Mouse (Mus musculus) embryo, embryonic 11 days (tissue): Measurements from ENCODE around the gene Prss34.

Experiments
- DNase-seq: peaks from one replicate; pipeline ENCODE4 v3.0.0-alpha.2; 2015

Gene Prss34

GRCm38 (mm10) chr17:25320819-25321218 is 22.6 kb downstream of the Prss34 start:
- no peak for DNase-seq

DNA sequence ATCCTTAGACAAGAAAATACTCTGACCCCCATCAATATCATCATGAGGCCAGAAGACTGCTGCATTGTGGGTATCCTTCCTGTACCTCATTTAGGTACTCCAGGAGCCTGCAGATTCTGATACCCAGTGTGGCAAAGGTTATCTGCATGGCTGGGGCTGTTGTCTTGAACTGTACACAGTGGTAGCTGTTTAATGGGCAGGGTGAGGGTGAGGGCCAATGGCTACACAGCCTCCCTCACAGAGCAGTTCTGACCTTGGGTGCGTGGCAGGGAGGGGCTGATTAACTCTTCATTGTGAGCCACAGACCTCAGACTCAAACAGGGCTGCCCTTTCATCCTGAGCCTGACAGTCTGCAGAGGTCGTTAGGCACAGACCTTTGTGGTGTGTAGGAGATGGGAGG is 24.7 kb downstream of the Prss34 start:
- no peak for DNase-seq

- no peak for DNase-seq
Observed at GRCm38 (mm10) chr17:25332321-25332720, 34.1 kb downstream of the Prss34 start.

DNA sequence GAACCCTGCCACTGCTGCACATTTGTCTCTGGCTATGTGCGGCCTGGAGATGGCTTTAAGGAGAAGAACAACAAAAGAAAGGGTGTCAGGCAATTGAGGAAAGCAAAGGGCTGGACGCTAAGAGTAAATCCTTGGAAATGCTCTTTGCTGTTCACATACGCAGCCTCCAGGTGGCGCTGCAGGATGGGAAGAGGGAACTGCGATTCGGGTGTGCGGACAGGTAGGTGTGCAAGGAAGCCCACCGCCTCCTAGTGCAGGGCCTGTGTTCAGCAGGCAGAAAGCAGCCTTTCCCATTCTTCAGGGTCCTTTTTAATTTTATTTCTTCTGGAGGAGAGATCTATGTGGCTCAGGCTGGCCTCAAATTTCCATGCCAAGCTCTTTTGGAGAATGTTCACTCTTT is 35.7 kb downstream of the Prss34 start:
- DNase-seq: peak; percentile 85

- DNase-seq: no peak
Observed at GRCm38 (mm10) chr17:25338218-25338617, 40.0 kb downstream of the Prss34 start.

- no peak for DNase-seq
Observed at GRCm38 (mm10) chr17:25340003-25340402, 41.8 kb downstream of the Prss34 start.

DNA sequence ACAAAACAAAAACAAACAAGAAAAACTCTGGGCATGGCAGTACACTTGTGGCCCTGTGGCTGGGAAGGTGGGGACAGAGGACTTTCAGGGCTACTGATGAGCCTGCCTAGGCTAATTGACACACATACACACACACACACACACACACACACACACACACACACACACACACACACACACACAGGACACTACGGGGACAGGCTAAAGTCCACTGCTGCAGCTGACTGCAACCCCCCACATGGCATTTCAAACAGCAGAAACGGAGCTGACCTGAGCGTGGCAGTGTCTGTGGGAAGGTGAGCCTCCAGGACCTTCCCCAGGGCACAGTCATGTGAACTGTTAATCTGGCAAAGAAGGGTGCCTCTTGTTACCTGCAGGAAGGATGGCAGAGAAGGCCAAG is 43.3 kb downstream of the Prss34 start:
- no peak for DNase-seq

GRCm38 (mm10) chr17:25345462-25345861 is 47.3 kb downstream of the Prss34 start, which contains the start of gene Tpsab1:
Gene Tpsab1 (minus strand): TSS chr17:25345562.
- DNase-seq: no peak
